Mouse (Mus musculus): ENCODE results near the gene Spin1. TPM values are rescaled to one million over a fixed set of nuclear protein-coding genes. Genes with fewer than 3 reads are reported as not detected.
A peak's percentile ranks its signal among the peaks of the same experiment; 100 is the strongest.
"Not testable (repeated sequence)": the region's sequence is repeated elsewhere in the genome, so short reads cannot be mapped to it uniquely, and the experiment has no call there.

Gene Spin1
- polyA plus RNA-seq, 1 experiment from 2014 or later: 94.0 TPM

GRCm38 (mm10) chr13:51074081-51074680 is 26.5 kb upstream of the Spin1 start:
- H3K4me2 ChIP-seq (replicated peaks; ENCODE audit: low read depth, low read length): no peak overlapping the region
- H3K4me3 ChIP-seq (ENCODE audit: low read length): no peak overlapping the region
- no peaks in the 10 kb centered on the region for H3K27me3 ChIP-seq (ENCODE audit: insufficient read depth, low read length)
- H3K9me3 ChIP-seq (ENCODE audit: low read length): peaks cover 5% of the 10 kb centered on the region; the same call in 1 of the 2 replicates
- 70% methylated on average over 6 of the region's 6 CpGs for WGBS
- H3K9ac ChIP-seq (replicated peaks; ENCODE audit: low read length): no peak overlapping the region
- no peaks in the 10 kb centered on the region for H3K36me3 ChIP-seq (ENCODE audit: insufficient read depth, low read length)
- peaks cover 10% of the 10 kb centered on the region; the same call in 1 of the 2 replicates for H3K4me1 ChIP-seq (ENCODE audit: insufficient read depth, low read length)
- ATAC-seq (ENCODE audit: low FRiP score, low TSS enrichment): 0 out of 2 replicates have a peak, but pooled peaks have one; percentile 42
- H3K27ac ChIP-seq (ENCODE audit: low read length): no peak overlapping the region

- WGBS: 82% methylated on average over 14 of the region's 14 CpGs
- not testable (repeated sequence) for H3K9ac ChIP-seq (replicated peaks; ENCODE audit: low read length); H3K4me3 ChIP-seq (ENCODE audit: low read length); H3K27me3 ChIP-seq (ENCODE audit: insufficient read depth, low read length); H3K4me2 ChIP-seq (replicated peaks; ENCODE audit: low read depth, low read length); ATAC-seq (ENCODE audit: low FRiP score, low TSS enrichment); H3K27ac ChIP-seq (ENCODE audit: low read length); H3K36me3 ChIP-seq (ENCODE audit: insufficient read depth, low read length); H3K9me3 ChIP-seq (ENCODE audit: low read length); H3K4me1 ChIP-seq (ENCODE audit: insufficient read depth, low read length)
These were observed 24.5 kb upstream of the Spin1 start for GRCm38 (mm10) chr13:51076191-51076590.

GRCm38 (mm10) chr13:51078586-51078985 is 22.1 kb upstream of the Spin1 start:
- not testable (repeated sequence) for H3K36me3 ChIP-seq (ENCODE audit: insufficient read depth, low read length); H3K4me2 ChIP-seq (replicated peaks; ENCODE audit: low read depth, low read length); H3K27me3 ChIP-seq (ENCODE audit: insufficient read depth, low read length); ATAC-seq (ENCODE audit: low FRiP score, low TSS enrichment); H3K9me3 ChIP-seq (ENCODE audit: low read length); H3K9ac ChIP-seq (replicated peaks; ENCODE audit: low read length); H3K27ac ChIP-seq (ENCODE audit: low read length); H3K4me1 ChIP-seq (ENCODE audit: insufficient read depth, low read length); H3K4me3 ChIP-seq (ENCODE audit: low read length)
- 89% methylated on average over 1 of the region's 1 CpGs for WGBS

GRCm38 (mm10) chr13:51080801-51081200 is 19.9 kb upstream of the Spin1 start:
- Histone ChIP-seq H3K4me3 (ENCODE audit: low read length) (no peak overlapping the region), H3K36me3 (ENCODE audit: insufficient read depth, low read length) (no peaks in the 10 kb centered on the region), H3K4me1 (ENCODE audit: insufficient read depth, low read length) (no peaks in the 10 kb centered on the region), H3K27ac (ENCODE audit: low read length) (no peak overlapping the region), H3K9me3 (ENCODE audit: low read length) (peaks cover 5% of the 10 kb centered on the region; the same call in 1 of the 2 replicates), H3K27me3 (ENCODE audit: insufficient read depth, low read length) (no peaks in the 10 kb centered on the region), H3K9ac (replicated peaks; ENCODE audit: low read length) (no peak overlapping the region), H3K4me2 (replicated peaks; ENCODE audit: low read depth, low read length) (no peak overlapping the region)
- WGBS: 86% methylated on average over 2 of the region's 2 CpGs
- no peak for ATAC-seq (ENCODE audit: low FRiP score, low TSS enrichment)

GRCm38 (mm10) chr13:51084241-51084640 is 16.4 kb upstream of the Spin1 start:
- H3K4me3 ChIP-seq (ENCODE audit: low read length): no peak overlapping the region
- no peak overlapping the region for H3K9ac ChIP-seq (replicated peaks; ENCODE audit: low read length)
- no peaks in the 10 kb centered on the region for H3K27me3 ChIP-seq (ENCODE audit: insufficient read depth, low read length)
- H3K27ac ChIP-seq (ENCODE audit: low read length): no peak overlapping the region
- no peaks in the 10 kb centered on the region for H3K4me1 ChIP-seq (ENCODE audit: insufficient read depth, low read length)
- no peak overlapping the region for H3K4me2 ChIP-seq (replicated peaks; ENCODE audit: low read depth, low read length)
- ATAC-seq (ENCODE audit: low FRiP score, low TSS enrichment): no peak
- no peaks in the 10 kb centered on the region for H3K9me3 ChIP-seq (ENCODE audit: low read length)
- no peaks in the 10 kb centered on the region for H3K36me3 ChIP-seq (ENCODE audit: insufficient read depth, low read length)

GRCm38 (mm10) chr13:51085941-51086340 is 14.7 kb upstream of the Spin1 start:
- H3K9me3 ChIP-seq (ENCODE audit: low read length): no peaks in the 10 kb centered on the region
- no peak overlapping the region for H3K27ac ChIP-seq (ENCODE audit: low read length)
- H3K4me1 ChIP-seq (ENCODE audit: insufficient read depth, low read length): no peaks in the 10 kb centered on the region
- ATAC-seq (ENCODE audit: low FRiP score, low TSS enrichment): no peak
- H3K27me3 ChIP-seq (ENCODE audit: insufficient read depth, low read length): no peaks in the 10 kb centered on the region
- no peak overlapping the region for H3K4me2 ChIP-seq (replicated peaks; ENCODE audit: low read depth, low read length)
- 95% methylated on average over 11 of the region's 11 CpGs for WGBS
- H3K9ac ChIP-seq (replicated peaks; ENCODE audit: low read length): no peak overlapping the region
- H3K4me3 ChIP-seq (ENCODE audit: low read length): no peak overlapping the region
- no peaks in the 10 kb centered on the region for H3K36me3 ChIP-seq (ENCODE audit: insufficient read depth, low read length)

- H3K27me3 ChIP-seq (ENCODE audit: insufficient read depth, low read length): no peaks in the 10 kb centered on the region
- ATAC-seq (ENCODE audit: low FRiP score, low TSS enrichment): no peak
- H3K9me3 ChIP-seq (ENCODE audit: low read length): no peaks in the 10 kb centered on the region
- no peak overlapping the region for H3K4me3 ChIP-seq (ENCODE audit: low read length)
- H3K4me2 ChIP-seq (replicated peaks; ENCODE audit: low read depth, low read length): no peak overlapping the region
- no peak overlapping the region for H3K9ac ChIP-seq (replicated peaks; ENCODE audit: low read length)
- 89% methylated on average over 4 of the region's 4 CpGs for WGBS
- H3K27ac ChIP-seq (ENCODE audit: low read length): no peak overlapping the region
- H3K36me3 ChIP-seq (ENCODE audit: insufficient read depth, low read length): no peaks in the 10 kb centered on the region
- no peaks in the 10 kb centered on the region for H3K4me1 ChIP-seq (ENCODE audit: insufficient read depth, low read length)
These were observed 13.4 kb upstream of the Spin1 start for GRCm38 (mm10) chr13:51087253-51087652.

GRCm38 (mm10) chr13:51088207-51088606 is 12.5 kb upstream of the Spin1 start:
- H3K4me1 ChIP-seq (ENCODE audit: insufficient read depth, low read length): no peaks in the 10 kb centered on the region
- H3K27ac ChIP-seq (ENCODE audit: low read length): no peak overlapping the region
- 79% methylated on average over 4 of the region's 4 CpGs for WGBS
- no peak overlapping the region for H3K9ac ChIP-seq (replicated peaks; ENCODE audit: low read length)
- no peak overlapping the region for H3K4me3 ChIP-seq (ENCODE audit: low read length)
- H3K36me3 ChIP-seq (ENCODE audit: insufficient read depth, low read length): no peaks in the 10 kb centered on the region
- no peak overlapping the region for H3K4me2 ChIP-seq (replicated peaks; ENCODE audit: low read depth, low read length)
- no peaks in the 10 kb centered on the region for H3K27me3 ChIP-seq (ENCODE audit: insufficient read depth, low read length)
- no peak for ATAC-seq (ENCODE audit: low FRiP score, low TSS enrichment)
- no peaks in the 10 kb centered on the region for H3K9me3 ChIP-seq (ENCODE audit: low read length)

GRCm38 (mm10) chr13:51089058-51089457 is 11.6 kb upstream of the Spin1 start:
- H3K9ac ChIP-seq (replicated peaks; ENCODE audit: low read length): no peak overlapping the region
- no peaks in the 10 kb centered on the region for H3K27me3 ChIP-seq (ENCODE audit: insufficient read depth, low read length)
- no peak overlapping the region for H3K4me3 ChIP-seq (ENCODE audit: low read length)
- H3K4me2 ChIP-seq (replicated peaks; ENCODE audit: low read depth, low read length): no peak overlapping the region
- WGBS: 86% methylated on average over 4 of the region's 4 CpGs
- H3K4me1 ChIP-seq (ENCODE audit: insufficient read depth, low read length): no peaks in the 10 kb centered on the region
- H3K9me3 ChIP-seq (ENCODE audit: low read length): no peaks in the 10 kb centered on the region
- no peaks in the 10 kb centered on the region for H3K36me3 ChIP-seq (ENCODE audit: insufficient read depth, low read length)
- ATAC-seq (ENCODE audit: low FRiP score, low TSS enrichment): no peak
- no peak overlapping the region for H3K27ac ChIP-seq (ENCODE audit: low read length)

GRCm38 (mm10) chr13:51090105-51090661 is 10.5 kb upstream of the Spin1 start:
- Histone ChIP-seq H3K27ac (ENCODE audit: low read length) (no peak overlapping the region), H3K9me3 (ENCODE audit: low read length) (no peaks in the 10 kb centered on the region), H3K36me3 (ENCODE audit: insufficient read depth, low read length) (no peaks in the 10 kb centered on the region), H3K4me3 (ENCODE audit: low read length) (no peak overlapping the region), H3K27me3 (ENCODE audit: insufficient read depth, low read length) (no peaks in the 10 kb centered on the region), H3K9ac (replicated peaks; ENCODE audit: low read length) (no peak overlapping the region), H3K4me1 (ENCODE audit: insufficient read depth, low read length) (no peaks in the 10 kb centered on the region), H3K4me2 (replicated peaks; ENCODE audit: low read depth, low read length) (no peak overlapping the region)
- no peak; the same call in 1 of the 2 replicates for ATAC-seq (ENCODE audit: low FRiP score, low TSS enrichment)
- 58% methylated on average over 5 of the region's 5 CpGs for WGBS

Data from kidney, embryonic 16.5 days (tissue).